Mouse (Mus musculus) liver, embryonic 13.5 days (tissue): ENCODE data around the gene Isyna1. TPM values are rescaled to one million over a fixed set of nuclear protein-coding genes. Genes with fewer than 3 reads are reported as not detected.

Experiments used
- ATAC-seq: fragments of 200-750 bp; cut with Nextera tagmentation; 2 replicates; pipeline ENCODE4 v1.8.0; 2017; ENCODE audit warnings: low read depth, mild to moderate bottlenecking, moderate number of reproducible peaks, moderate library complexity
- DNase-seq: peaks from one replicate; pipeline ENCODE4 v3.0.0; 2022
- H3K27ac ChIP-seq: fragments of 300-500 bp; sonication (generic); 2 replicates; pipeline ENCODE4 v1.5.1; 2015; ENCODE audit warnings: moderate library complexity, mild to moderate bottlenecking, inconsistent platforms
- H3K27me3 ChIP-seq: fragments of 300-500 bp; sonication (generic); 2 replicates; pipeline ENCODE4 v1.6.1; 2015; ENCODE audit warnings: mild to moderate bottlenecking, inconsistent platforms
- H3K36me3 ChIP-seq: fragments of 300-500 bp; sonication (generic); 2 replicates; pipeline ENCODE4 v1.6.1; 2015; ENCODE audit warnings: mild to moderate bottlenecking, inconsistent platforms
- H3K4me1 ChIP-seq: fragments of 300-500 bp; sonication (generic); replicated peaks from 2 replicates; pipeline ENCODE4 v1.6.1; 2015; ENCODE audit warnings: inconsistent platforms
- H3K4me2 ChIP-seq: fragments of 300-500 bp; sonication (generic); 2 replicates; pipeline ENCODE4 v1.6.1; 2015; ENCODE audit warnings: inconsistent platforms, mild to moderate bottlenecking, moderate library complexity
- H3K4me3 ChIP-seq: fragments of 300-500 bp; sonication (generic); replicated peaks from 2 replicates; pipeline ENCODE4 v1.5.1; 2015; ENCODE audit warnings: mild to moderate bottlenecking, inconsistent platforms
- H3K9ac ChIP-seq: fragments of 300-500 bp; sonication (generic); 2 replicates; pipeline ENCODE4 v1.6.1; 2015; ENCODE audit warnings: mild to moderate bottlenecking, inconsistent platforms
- H3K9me3 ChIP-seq: fragments of 300-500 bp; sonication (generic); replicated peaks from 2 replicates; pipeline ENCODE4 v1.6.1; 2016; ENCODE audit warnings: inconsistent platforms
- WGBS: fragments of 180-500 bp; shearing (Covaris S2); methylation state at CpG from one replicate; pipeline ENCODE4 v1.1.7; 2015; ENCODE audit not compliant: insufficient replicate concordance; 5-methylcytosine and 5-hydroxymethylcytosine counted together
- polyA plus RNA-seq: library from polyadenylated mRNA; unstranded; fragments of >200 nt; fragmentation: Nextera tagmentation; extraction: Ambion mirVana; gene quantifications from 2 replicates; pipeline ENCODE4 v1.2.1, GENCODE M21; 2015

The Isyna1 gene
- polyA plus RNA-seq, 1 experiment from 2014 or later = 84.9 TPM

DNA sequence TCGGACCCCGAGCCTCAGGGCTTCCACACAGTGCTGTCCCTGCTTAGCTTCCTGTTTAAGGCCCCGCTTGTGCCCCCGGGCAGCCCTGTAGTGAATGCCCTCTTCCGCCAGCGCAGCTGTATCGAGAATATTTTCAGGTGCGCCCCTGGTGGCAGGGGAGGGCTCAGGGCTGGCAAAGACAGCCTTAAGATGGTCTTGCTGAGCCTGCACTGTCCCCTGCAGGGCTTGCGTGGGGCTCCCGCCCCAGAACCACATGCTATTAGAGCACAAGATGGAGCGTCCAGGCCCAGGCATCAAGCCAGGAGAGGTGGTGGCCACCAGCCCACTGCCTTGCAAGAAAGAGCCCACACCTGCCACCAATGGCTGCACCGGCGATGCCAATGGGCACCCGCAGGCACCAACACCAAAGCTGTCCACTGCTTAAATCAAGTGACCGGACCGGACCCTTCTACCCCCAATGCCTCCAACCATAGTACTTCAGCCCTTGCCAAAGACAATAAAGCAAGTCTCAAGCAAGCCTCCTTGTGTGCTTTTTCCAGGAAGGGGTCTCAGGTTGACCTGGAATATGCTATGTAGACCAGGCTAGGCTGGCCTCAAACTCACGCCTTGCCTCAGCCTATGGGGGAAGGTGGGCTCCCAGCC is 2.7 kb downstream of the Isyna1 start:
- 81% methylated on average over 17 of the region's 17 CpGs for WGBS
- Histone ChIP-seq H3K4me1 (peaks cover 96% of the 10 kb centered on the region), H3K4me2 (no peak overlapping the region), H3K27ac (no peak overlapping the region), H3K27me3 (no peaks in the 10 kb centered on the region), H3K36me3 (peaks cover 55% of the 10 kb centered on the region), H3K9me3 (no peaks in the 10 kb centered on the region), H3K4me3 (no peak overlapping the region), H3K9ac (no peak overlapping the region)
- ATAC-seq (no peak), DNase-seq (no peak)

DNA sequence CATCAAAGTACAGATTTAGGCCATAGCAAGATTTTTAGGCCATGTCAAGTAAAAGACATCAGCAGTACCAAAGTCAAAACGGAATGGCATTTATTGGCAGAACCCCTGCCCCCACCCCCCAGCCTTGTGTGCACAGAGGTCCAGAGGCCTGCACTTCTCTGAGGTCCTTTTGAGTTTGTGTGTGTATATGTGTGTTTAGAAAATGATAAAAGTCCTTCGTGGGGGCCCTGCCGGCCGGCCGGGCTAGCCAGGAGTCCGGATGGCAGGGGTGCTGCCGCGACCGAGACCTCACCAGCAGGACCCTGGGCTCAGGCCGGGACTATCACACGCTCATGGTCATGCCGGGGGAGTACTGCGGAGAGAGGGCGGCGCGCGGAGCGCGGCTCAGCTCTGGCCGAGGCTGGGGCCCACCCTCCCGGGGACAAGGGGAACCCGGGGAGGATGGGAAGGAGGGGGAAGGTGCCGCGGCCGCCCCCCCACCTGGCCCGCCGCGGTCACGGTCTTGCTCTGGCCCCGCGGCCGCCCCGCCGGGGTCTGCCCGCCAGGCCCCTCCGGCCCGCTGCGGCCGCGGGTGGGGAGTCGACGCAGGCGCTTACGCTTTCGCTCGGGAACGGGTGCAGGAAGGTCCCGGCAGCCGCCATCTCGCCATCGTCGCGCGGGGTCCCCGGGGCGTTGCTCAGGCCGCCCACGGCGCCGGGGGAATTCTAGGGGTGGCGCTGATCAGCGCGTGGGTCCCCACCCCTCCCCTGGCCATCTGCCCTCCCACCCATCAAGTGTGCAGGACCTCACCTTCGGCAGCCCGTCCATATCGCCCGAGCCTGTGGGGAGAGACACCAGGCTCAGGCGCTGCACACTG is 3.5 kb downstream of the Isyna1 start:
- Histone ChIP-seq H3K27me3 (no peaks in the 10 kb centered on the region), H3K4me2 (peak overlapping the region; percentile 60), H3K4me1 (peaks cover 97% of the 10 kb centered on the region), H3K9me3 (no peaks in the 10 kb centered on the region), H3K4me3 (peak overlapping the region; percentile 42), H3K27ac (no peak overlapping the region), H3K9ac (peak overlapping the region; percentile 51), H3K36me3 (peaks cover 59% of the 10 kb centered on the region)
- ATAC-seq (no peak), DNase-seq (no peak)
- 62% methylated on average over 65 of the region's 68 CpGs for WGBS

DNA sequence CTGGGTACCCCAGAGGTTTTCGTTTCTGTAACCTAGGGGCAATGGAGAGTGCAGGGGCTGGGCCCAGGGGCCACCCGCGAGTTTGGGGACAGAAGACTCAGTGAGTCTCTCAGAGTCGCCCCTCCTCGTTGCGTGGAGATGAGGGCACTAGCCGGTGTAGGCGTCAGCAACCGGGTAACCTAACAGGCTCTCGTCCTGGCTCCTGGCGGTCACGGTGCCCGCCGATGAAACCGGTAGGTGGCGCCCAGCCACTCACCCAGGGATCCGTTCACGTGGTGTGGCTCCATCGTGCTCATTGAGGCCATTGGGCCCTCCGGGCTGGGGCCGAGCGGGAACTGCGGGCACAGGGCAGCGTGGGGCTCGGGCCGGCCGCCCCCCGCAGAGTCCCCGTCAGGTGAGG is 4.1 kb downstream of the Isyna1 start:
- Histone ChIP-seq H3K4me1 (peaks cover 92% of the 10 kb centered on the region), H3K9me3 (no peaks in the 10 kb centered on the region), H3K4me3 (peak overlapping the region; percentile 42), H3K9ac (peak overlapping the region; percentile 51), H3K27ac (no peak overlapping the region), H3K27me3 (no peaks in the 10 kb centered on the region), H3K36me3 (peaks cover 65% of the 10 kb centered on the region), H3K4me2 (peak overlapping the region; percentile 60)
- no peak for DNase-seq
- WGBS = 39% methylated on average over 29 of the region's 29 CpGs
- ATAC-seq = no peak

DNA sequence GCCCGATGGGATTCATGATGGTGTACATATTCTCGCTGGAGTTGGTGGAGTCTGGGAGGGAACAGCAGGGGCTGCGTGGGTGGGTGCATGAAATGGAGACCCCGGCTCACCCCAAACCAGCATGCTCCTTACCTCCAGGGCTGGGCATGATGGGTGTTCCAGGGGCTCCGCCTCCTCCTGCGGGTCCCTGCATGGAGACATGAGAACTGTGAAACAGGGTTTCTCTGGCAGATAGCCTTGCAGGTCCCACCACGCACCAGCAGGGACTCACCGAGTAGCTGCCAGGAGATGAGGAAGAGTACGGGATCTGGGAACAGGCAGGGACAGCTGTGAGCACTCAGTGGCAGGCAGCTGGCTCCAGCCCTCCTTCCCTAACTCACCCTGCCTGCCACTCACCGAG is 4.5 kb downstream of the Isyna1 start:
- peaks cover 65% of the 10 kb centered on the region for H3K36me3 ChIP-seq
- H3K4me1 ChIP-seq = peaks cover 88% of the 10 kb centered on the region
- 70% methylated on average over 10 of the region's 10 CpGs for WGBS
- no peaks in the 10 kb centered on the region for H3K27me3 ChIP-seq
- no peak overlapping the region for H3K27ac ChIP-seq
- H3K4me2 ChIP-seq = peak overlapping the region; percentile 60
- ATAC-seq (no peak), DNase-seq (no peak)
- H3K9ac ChIP-seq = no peak overlapping the region
- H3K9me3 ChIP-seq = no peaks in the 10 kb centered on the region
- no peak overlapping the region for H3K4me3 ChIP-seq

DNA sequence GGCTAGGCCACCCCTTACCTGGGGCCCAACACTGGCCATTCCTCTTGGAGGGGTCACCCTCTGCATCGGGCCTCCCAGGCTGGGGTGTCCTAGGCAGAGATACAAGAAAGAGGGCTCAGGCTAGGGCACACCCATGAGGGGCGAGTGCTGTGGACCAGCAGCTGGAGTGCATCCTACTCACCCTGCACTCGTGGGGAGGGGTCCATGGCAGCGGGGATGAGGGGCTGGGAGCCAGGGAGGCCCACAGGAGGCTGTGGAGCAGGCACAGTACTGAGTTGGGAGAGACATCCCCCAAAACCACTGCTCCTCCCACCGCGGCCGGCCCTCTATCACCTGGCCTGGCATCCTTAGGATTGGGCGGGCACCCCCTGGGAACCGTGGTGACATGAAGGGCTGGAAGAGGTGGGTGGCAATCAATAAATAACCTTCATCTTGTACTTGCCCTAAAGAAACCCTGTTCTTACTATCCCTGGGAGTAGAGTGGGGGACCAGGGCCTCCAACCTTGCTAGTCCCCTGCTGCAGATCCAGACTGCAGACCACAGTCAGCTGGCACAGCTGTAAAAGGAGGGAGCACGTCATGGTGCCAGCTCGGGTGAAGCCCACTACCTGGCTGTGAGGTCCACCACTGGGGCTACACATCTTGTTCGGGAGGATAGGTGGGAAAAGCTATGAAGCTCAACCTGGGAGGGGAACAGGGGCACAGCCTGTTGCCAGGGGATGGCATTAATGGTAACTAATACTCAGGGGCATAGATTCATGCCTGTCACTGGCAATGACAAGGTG is 5.5 kb downstream of the Isyna1 start:
- Histone ChIP-seq H3K27me3 (no peaks in the 10 kb centered on the region), H3K4me1 (peaks cover 87% of the 10 kb centered on the region), H3K4me2 (no peak overlapping the region), H3K27ac (no peak overlapping the region), H3K9ac (no peak overlapping the region), H3K4me3 (no peak overlapping the region), H3K9me3 (no peaks in the 10 kb centered on the region), H3K36me3 (peaks cover 65% of the 10 kb centered on the region)
- DNase-seq (no peak), ATAC-seq (no peak)
- 71% methylated on average over 12 of the region's 12 CpGs for WGBS

DNA sequence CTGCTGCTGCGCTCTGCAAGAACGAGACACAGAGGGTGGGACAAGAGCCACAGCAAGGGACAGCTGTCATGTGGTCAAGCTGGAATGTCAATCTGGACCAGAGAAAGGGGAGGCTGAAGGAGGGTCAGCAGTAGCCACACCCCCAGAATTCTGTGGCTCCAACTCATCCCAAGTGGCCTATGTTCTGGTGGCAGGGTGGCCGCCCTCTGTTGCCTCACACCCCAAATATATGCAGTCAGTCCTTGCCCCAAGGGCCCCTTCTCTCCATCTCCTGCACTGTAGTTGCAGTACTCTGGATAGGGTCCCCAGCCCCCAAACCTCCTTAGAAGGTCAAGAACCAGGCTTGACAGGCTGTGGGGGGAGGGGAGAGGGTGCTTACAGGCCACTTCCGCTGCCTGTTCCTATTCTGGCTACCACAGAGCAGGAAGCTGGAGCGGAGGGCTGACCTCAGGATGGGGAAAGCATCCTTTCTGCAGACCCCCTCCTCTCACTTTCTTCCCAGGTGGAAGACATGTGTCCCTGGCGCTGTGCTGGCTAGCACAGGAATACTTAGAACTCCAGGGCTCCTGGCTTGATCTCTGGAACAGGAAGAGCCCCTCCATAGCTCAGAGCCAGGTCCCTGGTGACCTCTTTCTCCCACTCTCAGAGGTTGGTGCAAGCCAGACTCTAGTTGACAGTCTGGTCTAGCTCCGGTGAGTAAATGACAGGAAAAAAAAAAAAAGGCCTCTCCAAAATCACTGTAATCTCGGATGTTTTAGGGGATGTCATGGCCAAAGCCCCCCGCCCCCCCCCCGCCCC is 6.5 kb downstream of the Isyna1 start:
- 43% methylated on average over 10 of the region's 10 CpGs for WGBS
- peak overlapping the region; percentile 7; the same call in 1 of the 2 replicates for H3K4me3 ChIP-seq
- H3K9ac ChIP-seq = peak overlapping the region; percentile 19; the same call in 1 of the 2 replicates
- H3K4me2 ChIP-seq = peak overlapping the region; percentile 57
- ATAC-seq = no peak; the same call in 1 of the 2 replicates
- peaks cover 86% of the 10 kb centered on the region for H3K4me1 ChIP-seq
- peaks cover 60% of the 10 kb centered on the region for H3K36me3 ChIP-seq
- no peak for DNase-seq
- no peaks in the 10 kb centered on the region for H3K9me3 ChIP-seq
- no peaks in the 10 kb centered on the region for H3K27me3 ChIP-seq
- H3K27ac ChIP-seq = peak overlapping the region; percentile 43; the same call in 1 of the 2 replicates

DNA sequence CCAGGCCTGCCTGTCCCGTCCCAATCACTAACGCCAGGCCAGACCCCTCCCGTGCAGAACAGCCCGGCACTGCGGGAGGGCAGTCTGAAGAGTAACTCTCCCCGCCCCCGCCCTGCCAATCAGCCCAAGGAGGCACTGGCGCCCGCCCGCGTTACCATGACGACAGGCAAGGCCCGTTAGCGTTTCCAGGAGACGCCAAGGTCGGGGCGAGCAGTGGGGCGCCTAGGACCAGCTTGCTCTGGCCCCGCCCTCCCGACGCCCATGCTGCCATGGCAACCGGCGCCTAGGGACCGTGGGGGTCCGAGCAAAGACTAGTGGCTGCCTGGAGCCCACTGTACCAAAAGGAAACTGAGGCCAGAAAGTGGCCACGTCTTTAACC is 7.1 kb downstream of the Isyna1 start:
- 1% methylated on average over 26 of the region's 26 CpGs for WGBS
- no peaks in the 10 kb centered on the region for H3K9me3 ChIP-seq
- ATAC-seq (peak; percentile 70), DNase-seq (peak; percentile 78)
- peaks cover 86% of the 10 kb centered on the region for H3K4me1 ChIP-seq
- H3K27me3 ChIP-seq = no peaks in the 10 kb centered on the region
- peak overlapping the region; percentile 7 for H3K4me3 ChIP-seq
- 0 out of 2 replicates have a peak overlapping the region, but pooled peaks have one; percentile 19 for H3K9ac ChIP-seq
- H3K4me2 ChIP-seq = peak overlapping the region; percentile 57
- H3K36me3 ChIP-seq = peaks cover 55% of the 10 kb centered on the region
- peak overlapping the region; percentile 43; the same call in 1 of the 2 replicates for H3K27ac ChIP-seq

DNA sequence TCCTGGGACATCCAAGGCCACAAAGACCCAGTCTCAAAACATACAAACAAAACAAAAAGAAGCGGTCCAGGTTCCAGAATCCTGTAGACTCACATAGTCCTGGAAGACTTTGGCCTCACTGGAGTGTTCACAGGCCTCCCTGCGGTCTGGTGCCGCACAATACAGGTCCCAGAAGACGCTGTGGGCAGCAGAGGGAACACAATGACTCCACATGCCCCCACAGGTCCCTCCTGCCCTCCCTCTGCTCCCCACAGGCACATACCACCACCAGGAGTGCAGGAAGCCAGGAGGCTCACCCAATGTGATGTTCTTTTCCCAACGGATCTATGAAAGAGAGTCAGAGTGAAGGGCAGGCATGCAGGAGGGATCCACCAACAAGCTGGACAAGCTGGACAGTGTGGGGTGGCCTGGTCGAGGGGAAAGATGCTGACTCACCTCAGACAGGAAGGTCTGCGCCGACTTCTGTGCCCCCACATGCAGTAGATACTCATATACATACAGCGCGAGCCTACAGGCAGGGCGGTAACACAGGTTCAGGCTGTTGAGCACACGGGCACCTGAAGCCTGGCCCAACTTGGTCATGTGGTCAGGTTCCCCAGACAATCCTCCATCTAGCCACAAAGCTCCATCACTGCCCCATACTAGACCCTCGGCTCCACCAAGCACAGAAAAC is 8.1 kb downstream of the Isyna1 start:
- Histone ChIP-seq H3K27me3 (no peaks in the 10 kb centered on the region), H3K4me1 (peaks cover 88% of the 10 kb centered on the region), H3K4me2 (no peak overlapping the region), H3K9me3 (no peaks in the 10 kb centered on the region), H3K27ac (peak overlapping the region; percentile 47), H3K36me3 (peaks cover 44% of the 10 kb centered on the region), H3K9ac (no peak overlapping the region), H3K4me3 (no peak overlapping the region)
- DNase-seq = no peak
- no peak for ATAC-seq
- 84% methylated on average over 13 of the region's 13 CpGs for WGBS

DNA sequence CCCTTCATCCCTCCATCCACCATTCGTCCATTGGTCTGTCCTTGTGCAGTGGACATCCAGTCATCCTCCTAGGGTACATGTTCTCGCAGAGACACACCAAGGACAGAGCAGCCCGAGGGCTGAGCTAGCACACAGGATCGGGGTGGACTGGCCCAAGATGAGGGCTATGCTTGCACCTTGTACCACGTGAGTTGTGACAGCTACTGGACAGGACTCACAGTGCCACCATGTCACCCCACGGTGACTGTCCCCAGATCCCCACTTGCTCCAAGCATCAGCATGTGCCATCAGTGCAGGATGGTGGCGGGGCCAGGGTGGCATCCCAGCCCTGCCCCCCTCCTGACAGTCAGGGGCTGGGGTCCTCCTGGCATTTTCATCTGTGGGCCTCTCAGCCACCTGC is 10.4 kb downstream of the Isyna1 start:
- DNase-seq (no peak), ATAC-seq (no peak)
- H3K27ac ChIP-seq = no peak overlapping the region
- WGBS = 71% methylated on average over 7 of the region's 7 CpGs
- H3K27me3 ChIP-seq = peaks cover 5% of the 10 kb centered on the region; the same call in 1 of the 2 replicates
- no peaks in the 10 kb centered on the region for H3K9me3 ChIP-seq
- no peak overlapping the region for H3K4me2 ChIP-seq
- H3K36me3 ChIP-seq = peaks cover 22% of the 10 kb centered on the region
- no peak overlapping the region for H3K4me3 ChIP-seq
- H3K4me1 ChIP-seq = peaks cover 88% of the 10 kb centered on the region
- no peak overlapping the region for H3K9ac ChIP-seq
